Mouse (Mus musculus) common myeloid progenitor, adult 5-6 weeks (primary cell): ENCODE results near the gene Tnik. TPM values are rescaled to one million over a fixed set of nuclear protein-coding genes. Genes with fewer than 3 reads are reported as not detected.

Experiments
- ATAC-seq: replicated peaks from 2 replicates; pipeline ENCODE4 v1.8.0; 2016; ENCODE audit warnings: low read depth, mild to moderate bottlenecking, moderate TSS enrichment, inconsistent platforms; ENCODE audit not compliant: poor library complexity, severe bottlenecking
- total RNA-seq: library from RNA; stranded (forward); fragments of 200-1000, 187-1606 nt; gene quantifications from 2 replicates; pipeline ENCODE4 v1.2.3, GENCODE M21; 2017

The Tnik gene
- total RNA-seq, 1 experiment from 2014 or later = 31.4 TPM

DNA sequence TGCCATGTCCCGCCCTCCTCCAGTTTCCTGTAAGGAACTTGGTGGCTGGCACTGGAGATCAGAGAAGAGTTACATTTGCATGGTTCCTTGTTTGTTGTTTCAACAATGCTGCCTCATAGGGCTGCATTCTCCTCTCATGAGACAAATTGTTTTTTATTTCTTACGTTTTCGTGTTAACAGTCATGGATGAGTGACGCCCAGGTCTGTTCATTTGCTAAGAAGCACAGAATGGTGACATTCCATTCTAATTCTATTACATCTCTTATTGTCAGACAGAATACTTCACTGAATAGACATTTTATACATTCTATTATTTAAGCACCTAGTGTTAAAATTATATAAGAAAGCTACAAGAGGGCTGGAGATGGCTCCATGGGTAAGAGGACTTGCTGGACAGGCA is 266.5 kb downstream of the Tnik start:
- no peak for ATAC-seq

DNA sequence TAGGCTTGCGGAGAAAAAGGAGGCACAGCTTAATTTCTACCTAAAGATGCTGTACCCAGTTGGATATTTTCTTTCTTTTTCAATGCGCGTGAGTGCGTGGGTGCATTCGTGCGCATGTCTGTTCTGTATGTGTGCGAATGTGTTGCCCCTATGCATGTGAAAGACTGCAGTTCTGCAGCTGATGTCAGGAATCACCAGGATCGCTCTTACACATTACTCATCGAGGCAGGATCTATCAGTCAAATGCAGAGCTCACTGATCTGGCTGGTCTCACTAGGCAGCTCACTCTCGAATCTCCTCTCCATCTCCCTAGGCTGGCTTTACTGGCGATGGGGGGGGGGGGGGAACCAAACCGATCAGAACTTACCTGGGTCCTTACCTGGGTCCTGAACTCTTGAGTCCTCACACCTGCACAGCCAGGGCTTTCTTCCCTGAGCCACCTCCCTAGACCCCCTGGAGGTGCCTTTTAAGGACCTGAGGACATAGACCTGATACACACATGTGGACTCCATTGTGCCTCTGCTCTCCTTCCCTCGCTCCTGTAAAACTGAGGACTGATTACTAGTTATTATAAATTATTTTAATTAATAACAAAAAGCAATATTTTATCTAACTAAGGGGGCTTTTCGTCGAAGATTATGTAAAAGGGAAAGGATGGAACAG is 268.4 kb downstream of the Tnik start:
- no peak for ATAC-seq

DNA sequence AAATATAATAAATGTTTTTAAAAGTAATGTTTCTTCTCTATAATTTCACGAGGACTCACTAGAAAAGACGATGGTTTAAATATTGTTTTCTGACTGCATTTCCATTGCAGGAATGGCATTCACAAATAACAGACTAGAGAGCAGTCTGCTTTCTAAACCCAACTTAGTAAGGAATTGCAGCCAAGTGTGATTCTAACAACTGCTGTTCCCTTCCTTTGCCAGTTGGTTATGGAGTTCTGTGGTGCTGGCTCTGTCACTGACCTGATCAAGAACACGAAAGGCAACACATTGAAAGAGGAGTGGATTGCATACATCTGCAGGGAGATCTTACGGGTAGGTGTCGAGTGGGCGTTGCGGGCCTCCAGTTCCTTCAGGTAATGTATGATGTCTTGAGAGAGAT is 269.7 kb downstream of the Tnik start:
- ATAC-seq = no peak

DNA sequence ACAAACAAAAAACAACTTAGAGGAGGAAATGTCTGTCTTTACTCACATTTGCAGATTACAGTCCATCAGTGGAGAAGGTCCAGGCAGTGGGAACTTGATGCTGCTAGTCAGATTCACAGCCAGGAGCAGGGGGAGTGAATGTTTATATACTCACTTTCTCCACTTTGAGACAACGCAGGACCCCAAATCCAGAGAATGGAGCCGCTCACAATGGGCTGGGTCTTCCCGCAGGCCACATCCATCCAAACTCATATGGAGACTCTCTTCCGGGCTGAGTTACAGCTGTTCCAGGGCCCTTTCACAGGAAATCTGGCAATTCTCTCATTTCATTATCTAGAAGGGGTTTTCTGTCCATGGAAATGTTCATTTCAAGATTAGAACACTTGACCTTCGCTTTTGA is 277.1 kb downstream of the Tnik start:
- no peak for ATAC-seq

DNA sequence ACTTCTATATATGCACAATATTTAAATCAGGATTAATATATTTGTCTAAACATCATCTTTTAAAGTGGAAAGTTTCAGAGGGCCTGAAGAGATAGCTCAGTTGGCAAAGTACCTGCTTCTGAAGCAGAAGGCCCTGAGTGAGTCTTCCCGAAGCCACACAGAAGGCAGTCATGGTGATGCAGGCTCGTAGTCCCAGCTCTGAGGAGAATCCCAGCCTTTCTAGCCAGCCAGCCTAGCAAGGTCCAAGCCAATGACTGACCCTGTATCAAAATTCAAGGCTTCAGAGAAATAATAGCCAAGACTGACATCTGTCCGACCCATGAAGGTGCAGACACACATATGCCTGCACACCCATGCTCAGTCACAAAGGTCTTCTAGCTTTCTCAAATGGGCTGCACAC is 279.9 kb downstream of the Tnik start:
- ATAC-seq = no peak

DNA sequence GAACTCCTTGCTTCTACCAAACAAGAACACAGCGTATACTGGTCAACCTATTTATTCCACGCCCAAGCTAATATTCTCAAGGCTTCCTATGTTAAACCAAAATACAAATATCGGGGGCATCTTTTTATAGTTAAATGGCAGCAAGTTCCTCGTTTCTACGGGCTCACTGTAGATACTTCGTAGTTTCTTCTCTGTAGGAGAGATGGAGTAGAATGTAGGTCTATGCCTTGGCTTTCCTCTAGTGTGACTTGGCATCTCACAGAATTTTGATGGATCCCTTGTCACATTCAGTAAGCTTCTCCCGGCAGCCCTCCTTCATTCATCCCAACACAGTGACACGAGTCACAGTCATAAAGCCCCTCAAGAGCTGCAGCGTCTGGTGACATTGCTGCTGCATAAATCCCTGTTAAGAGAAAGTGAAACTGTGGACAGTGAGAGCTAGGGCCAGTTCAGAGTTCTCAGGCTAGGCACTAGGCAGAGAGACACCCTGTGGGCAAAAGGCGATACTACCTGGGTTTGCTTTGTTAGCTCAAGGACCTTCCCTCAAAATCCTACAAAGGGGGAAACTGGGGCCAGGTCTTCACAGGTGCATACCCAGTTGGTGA is 280.5 kb downstream of the Tnik start:
- ATAC-seq = peak; percentile 99

DNA sequence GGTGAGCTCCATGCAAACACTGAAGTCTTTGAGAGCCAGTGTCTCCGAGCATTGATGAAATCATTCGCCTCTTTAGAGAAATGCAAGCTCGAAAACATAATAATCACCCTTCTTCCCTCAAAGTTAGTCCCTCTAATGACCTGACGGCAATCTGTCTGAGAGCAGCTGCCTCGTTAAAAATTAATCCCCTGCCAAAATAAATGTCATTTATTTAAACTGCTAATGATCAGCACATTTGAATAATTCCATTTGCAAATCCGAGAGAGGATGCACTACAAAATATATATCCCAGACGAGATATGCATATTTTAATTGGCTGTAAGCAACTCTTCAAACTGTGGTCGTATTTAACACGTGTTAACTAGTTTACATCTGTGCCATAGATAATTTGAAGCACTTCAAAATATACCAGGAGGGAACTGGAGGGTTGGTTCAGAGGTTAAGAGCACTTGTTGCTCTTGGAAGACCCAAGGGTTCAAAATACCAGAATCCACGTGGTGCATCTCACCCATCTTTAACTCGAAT is 281.4 kb downstream of the Tnik start:
- no peak for ATAC-seq

DNA sequence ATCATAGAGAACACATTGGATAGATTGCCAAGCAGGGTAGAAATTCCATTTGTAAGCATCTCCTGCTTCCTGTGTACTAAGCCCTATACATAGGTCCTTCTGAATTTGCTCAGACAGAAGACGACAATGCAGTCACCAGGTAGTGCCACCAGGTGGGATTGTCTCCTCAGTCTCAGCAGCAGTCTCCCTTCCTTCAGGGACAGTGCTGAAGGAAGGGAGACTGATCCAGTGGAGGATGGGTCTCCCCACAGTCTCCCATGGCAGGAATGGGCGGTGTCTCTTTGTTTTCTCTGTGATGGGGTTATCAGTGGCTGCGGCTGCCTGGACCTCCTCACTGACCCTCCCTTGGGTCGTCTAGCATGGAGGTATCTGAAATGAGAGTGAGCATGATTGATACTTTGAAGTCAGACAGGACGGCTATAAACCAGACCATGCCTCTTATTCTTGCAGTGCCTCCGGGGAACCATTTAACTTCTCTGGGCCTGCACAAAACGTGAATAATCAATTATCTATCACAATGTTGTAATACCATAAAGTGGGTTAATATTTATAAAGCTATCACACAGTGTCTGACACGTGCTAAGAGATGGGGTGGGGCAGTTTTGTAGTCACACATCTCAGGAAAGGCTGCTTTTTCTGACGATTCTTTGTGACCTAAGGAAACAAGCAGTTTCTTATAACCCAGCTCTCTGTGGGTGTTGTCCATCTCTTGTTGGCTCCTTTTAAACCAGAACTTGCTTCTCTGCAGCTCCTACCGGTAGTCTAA is 285.1 kb downstream of the Tnik start:
- ATAC-seq = no peak

DNA sequence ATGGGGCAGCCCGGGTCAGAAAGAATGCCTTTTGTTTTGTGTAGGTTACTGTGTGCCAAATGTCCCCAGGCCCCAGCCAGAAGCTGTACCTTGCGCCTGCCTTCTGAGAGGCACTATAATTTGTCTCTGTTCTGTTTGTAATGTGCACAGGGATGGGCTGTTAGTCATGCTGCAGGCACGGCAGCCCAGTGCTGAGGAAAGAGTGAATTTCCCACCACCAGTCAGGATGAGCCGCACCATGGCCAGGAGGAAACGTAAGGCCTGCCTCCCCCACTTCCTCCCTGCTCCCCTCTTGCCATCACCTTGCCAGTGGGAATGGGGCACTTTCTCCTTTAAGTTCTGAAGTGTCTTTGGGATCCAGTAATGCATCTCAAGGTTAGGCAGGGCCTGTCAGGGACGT is 286.4 kb downstream of the Tnik start:
- ATAC-seq = no peak

DNA sequence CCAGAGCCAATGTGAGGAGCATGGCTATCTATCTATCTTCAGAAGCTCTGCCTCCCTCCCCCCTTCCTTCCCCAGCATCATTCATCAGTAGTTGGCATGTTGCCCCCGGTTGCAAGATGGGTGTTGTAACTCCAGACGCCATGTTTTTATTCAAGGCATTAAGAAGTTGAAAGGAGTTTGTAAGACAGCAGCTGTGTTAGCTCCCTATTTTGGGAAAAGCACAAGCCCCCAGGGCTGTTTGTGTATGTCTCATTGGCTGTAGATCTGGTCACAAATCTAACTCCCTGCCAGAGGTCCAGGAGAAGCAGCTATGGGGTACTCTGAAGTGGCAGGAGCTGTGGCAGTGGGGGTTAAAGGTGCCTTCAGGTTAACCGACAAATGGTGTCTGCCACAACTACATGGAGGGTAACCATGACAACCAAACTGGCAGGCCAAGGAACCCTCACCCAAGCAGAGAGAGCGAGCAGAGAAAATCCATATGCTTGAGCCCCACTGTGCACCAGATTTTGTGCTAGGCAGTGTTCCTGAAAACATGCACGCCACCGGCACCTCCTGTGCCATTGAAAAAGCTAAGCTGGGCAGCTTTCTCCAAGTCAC is 287.6 kb downstream of the Tnik start:
- ATAC-seq = no peak

DNA sequence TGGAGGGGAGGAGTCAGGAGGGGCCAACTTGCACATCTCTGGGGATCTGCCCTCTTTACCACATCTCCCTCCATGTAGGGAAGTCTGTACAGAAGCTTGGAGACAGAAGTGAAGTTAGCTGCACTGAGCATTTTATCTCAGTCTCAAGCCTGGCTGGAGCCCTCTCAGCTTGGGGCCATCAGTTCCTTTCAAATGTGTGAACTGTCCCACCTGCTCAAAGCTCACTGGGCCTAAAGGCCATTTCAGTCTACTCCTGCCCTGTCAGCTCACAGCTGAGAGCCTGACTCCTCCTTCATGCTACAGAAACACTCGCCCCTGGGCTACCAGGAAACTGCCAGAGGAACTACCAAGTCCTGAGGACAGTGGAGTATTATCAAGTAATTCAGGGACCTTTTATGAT is 288.7 kb downstream of the Tnik start:
- ATAC-seq = no peak

DNA sequence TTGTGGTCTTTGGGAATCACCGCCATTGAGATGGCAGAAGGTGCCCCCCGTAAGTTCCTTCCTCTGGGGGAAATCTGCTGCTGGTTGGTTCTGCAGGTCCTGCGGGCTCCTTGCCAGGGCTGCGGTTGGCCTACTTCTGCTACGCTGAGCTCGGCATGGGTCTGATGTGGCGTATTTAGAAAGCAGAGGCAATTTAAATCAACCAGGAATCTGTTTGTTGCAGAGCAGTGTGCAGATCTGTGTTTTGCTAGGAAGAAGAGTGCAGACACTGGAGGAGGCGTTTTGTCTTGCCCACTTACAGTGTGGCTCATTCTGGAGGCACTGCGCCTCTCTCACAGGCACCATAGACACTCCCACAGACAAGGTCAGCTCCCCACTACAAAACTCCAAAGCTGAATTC is 291.9 kb downstream of the Tnik start:
- peak; percentile 70 for ATAC-seq

DNA sequence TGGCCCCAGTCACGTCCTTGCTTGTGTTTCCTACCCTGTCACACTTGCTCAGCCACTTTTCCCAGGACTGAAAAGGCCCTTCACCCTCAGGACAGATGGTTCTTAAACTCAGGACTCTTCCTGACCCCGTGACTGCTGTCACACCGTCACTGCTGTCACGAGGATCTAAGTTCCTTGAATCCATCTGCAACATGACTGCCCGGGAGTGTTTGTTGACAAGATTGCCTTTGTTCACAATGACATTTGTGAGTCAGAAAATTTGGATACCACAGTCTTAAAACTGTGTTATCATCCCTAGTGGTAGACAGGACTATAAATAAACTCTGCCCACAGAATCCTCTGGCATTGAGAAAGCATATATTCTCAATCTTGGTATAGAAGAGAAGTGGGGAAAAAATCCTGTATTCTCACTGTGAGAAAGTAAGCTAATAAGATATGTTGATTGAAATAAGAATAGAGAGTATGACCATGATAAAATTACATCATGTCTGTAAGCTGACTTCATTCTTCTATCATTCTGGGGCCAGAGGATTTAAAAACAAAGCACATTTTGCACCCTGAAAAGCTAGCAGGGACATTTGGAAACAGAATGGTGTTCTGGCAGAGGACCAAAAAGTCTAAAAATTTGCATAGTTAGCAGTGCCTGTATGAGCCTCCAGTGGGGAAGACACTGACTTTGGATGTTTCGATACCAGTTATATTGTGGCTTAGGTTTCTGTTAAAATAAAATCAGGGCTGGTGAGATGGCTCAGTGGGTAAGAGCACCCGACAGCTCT is 293.0 kb downstream of the Tnik start:
- no peak for ATAC-seq

DNA sequence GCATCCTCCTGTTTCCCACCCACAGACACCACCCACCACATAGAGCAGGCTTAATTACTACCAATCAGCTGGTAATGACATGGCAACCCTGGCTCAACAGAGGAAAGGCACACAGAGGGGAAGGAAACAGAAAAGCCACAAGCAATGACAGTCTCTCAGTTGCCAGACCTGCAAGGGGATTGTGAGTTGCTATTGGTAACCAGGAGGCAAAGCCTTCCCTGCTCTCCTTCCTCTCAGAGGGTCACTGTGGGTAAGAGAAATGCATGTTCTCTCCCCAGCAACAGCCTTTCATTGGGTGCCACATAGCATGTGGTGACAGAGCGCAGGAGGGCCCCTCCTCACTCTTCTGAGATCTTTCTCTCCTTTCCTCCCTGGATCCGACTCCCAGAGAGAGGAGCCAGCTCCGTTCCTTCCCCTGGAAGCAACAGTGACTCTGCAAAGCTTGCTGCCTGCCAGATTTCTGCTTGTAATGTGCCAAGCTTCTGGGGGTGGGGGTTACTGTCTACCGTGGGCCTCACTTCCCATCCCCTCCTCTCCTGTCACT is 295.4 kb downstream of the Tnik start:
- peak; percentile 87 for ATAC-seq

DNA sequence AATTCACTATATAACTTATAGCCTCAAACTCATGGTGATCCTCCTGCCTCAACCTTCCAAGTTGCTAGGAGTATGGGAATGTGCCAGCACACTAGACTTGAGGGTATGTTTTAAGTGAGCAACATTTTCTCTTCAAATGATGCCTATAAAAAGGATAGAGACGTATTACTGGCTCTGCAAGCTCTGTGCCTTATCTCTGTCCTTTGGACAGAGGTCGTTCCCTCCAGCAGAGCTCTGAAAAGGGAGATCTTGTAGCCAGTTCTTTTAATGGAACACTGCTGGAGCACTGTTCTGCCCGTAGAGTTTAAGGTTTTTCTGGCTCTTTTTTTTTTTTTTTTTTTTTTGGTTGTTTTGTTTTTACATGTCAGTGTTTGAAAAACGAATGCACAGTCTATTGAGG is 298.4 kb downstream of the Tnik start:
- ATAC-seq = no peak

DNA sequence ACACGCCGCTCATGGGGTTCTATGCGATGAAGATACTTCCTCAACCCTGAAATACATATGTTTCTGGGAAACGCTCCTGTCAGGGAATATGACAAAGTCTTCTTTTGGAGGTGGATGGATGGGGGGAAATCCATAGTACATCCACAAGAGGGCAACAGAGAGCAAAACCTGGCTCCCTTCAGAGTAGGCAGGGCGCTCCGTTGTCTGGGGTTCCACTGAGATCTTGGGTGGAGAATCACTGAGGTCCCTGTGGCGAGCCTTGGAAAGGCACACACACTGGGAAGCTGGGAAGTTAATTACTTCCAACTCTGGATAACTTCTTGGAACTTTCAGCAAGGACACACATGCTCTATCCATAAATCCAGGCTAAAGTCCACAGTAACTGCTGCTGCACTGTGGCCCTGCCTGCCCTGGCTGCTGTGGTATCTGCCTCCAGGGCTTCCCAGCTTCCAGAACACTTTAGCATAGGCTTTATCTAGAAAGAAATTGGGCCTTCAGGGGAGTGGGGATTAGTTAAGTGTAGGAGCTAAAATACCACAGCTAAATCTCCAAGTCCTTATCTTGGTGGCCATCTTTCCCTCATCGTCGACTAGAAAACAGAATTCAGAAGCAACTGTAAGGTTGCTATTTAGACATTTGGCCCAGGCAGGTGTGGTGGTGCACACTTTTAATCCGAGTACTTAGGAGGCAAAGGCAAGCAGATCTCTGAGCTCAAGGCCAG is 299.8 kb downstream of the Tnik start:
- ATAC-seq = no peak

DNA sequence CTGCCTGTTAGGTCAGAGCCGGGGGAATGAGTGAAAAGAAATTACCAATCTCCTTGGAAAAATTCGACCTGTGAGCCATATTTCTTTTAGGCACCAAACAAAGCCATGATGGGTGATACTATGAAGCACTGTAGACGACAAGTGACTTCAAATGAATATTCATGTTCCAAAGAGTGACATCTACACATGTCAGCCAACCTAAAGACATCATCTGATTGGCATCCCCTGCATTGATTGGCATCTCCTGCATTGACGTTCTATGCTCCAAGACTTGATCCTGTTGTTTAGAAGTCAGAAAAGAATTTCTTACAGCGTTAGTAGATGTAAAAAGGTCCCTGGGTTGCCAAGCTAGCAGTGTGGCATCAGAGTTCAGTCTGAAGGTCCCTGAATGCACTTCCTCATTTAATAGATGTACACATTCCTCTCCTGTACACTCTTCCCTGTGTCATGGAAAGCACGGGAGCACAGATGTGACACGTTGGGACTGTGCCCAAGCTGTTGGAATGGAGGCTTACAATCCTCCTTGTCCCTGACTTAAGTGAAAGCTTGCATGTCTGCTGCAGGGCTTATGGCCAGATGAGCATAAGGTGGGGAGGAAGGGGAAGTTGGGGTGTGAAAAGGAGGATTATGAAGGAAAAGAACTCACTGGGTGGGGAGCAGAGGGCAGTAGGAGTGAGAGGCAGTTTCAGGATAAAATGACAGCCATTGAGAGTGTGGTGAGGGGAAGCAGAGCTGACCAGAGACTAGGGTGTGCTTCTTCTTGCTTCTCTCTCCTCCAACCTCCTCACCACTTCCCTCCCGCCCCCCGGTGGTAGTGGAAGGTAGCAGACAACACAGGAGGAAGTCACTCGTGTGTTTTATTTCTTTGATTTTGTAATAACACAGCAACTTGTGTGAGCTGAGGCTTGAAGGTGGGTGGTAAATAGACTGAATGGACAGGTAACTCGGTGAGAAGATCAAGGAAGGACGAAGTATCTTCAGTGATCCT is 301.6 kb downstream of the Tnik start:
- peak; percentile 91 for ATAC-seq

DNA sequence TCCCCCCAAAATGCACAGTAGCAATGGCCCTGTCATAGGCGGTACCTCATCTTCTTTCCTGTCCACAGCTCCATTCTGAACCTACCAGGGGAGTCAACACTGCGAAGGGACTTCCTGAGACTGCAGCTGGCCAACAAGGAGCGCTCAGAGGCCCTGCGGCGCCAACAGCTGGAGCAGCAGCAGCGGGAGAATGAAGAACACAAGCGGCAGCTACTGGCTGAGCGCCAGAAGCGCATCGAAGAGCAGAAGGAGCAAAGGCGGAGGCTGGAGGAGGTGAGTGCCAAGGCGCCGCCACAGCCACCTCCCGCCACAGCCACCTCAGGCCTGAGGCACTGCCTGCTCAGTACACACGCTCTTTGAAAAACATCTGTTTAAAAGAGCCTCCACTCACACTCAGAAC is 314.3 kb downstream of the Tnik start:
- no peak for ATAC-seq
